Mouse (Mus musculus) testis, adult 2 months (tissue): ENCODE measurements at regions not wholly inside any gene's neighbourhood (a gene's known extent, or its start where the extent isn't known, plus 50 kb on each side); places are given as distances from the start of the nearest gene placed in this dataset.

ENCODE experiments used
- H3K27ac ChIP-seq: fragments of 200-500 bp; 2 replicates; pipeline ENCODE4 v1.5.1; 2012; ENCODE audit warnings: low read depth, low read length; ENCODE audit not compliant: control insufficient read depth, insufficient read depth
- H3K27me3 ChIP-seq: fragments of 200-500 bp; 2 replicates; pipeline ENCODE4 v1.6.1; 2012; ENCODE audit warnings: mild to moderate bottlenecking, low read length, moderate library complexity; ENCODE audit not compliant: control insufficient read depth, insufficient read depth
- H3K36me3 ChIP-seq: fragments of 200-500 bp; 2 replicates; pipeline ENCODE4 v1.6.1; 2012; ENCODE audit warnings: mild to moderate bottlenecking, low read length; ENCODE audit not compliant: control insufficient read depth, insufficient read depth
- H3K4me1 ChIP-seq: fragments of 200-500 bp; 2 replicates; pipeline ENCODE4 v1.6.1; 2012; ENCODE audit warnings: low read length; ENCODE audit not compliant: control insufficient read depth, insufficient read depth
- H3K4me3 ChIP-seq: fragments of 200-500 bp; 2 replicates; pipeline ENCODE4 v1.5.1; 2012; ENCODE audit warnings: low read depth, mild to moderate bottlenecking, low read length, moderate library complexity, mixed read lengths; ENCODE audit not compliant: control insufficient read depth
- CTCF ChIP-seq: fragments of 200-500 bp; IDR thresholded peaks from 2 replicates; pipeline ENCODE4 v1.5.1; 2012; ENCODE audit warnings: low read depth, mild to moderate bottlenecking, inconsistent platforms, low read length, moderate library complexity; ENCODE audit not compliant: control insufficient read depth, insufficient read depth, insufficient replicate concordance
- POLR2A ChIP-seq: fragments of 200-500 bp; IDR thresholded peaks from 2 replicates; pipeline ENCODE4 v1.6.1; 2012; ENCODE audit warnings: low read depth, mild to moderate bottlenecking, inconsistent platforms, low read length, moderate library complexity; ENCODE audit not compliant: control insufficient read depth

DNA sequence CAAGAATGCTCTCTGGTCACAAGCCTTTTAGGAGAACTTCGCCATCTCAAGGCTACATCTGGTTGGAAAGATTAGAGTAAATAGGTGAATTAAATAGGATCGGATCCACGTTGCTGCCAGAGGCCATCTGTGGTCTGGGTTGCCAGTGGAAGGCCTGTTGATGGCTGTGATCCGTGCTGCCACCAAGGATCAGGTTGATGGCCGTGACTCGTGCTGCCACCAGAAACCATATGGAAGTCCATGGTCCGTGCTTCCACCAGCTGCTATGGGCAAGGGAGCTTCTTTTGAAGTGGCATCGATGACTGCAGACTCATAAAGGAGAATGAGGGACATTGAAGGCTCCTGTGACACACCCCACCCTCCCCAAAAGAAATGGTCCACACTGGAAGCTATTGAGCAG is 79.6 kb downstream of the Atp1a1 start:
- no peak overlapping the region for H3K4me3 ChIP-seq
- H3K27me3 ChIP-seq = no peaks in the 10 kb centered on the region
- no peak overlapping the region for H3K27ac ChIP-seq
- no peaks in the 10 kb centered on the region for H3K36me3 ChIP-seq
- no peaks in the 10 kb centered on the region for H3K4me1 ChIP-seq
- TF ChIP-seq CTCF (no peak), POLR2A (no peak)

DNA sequence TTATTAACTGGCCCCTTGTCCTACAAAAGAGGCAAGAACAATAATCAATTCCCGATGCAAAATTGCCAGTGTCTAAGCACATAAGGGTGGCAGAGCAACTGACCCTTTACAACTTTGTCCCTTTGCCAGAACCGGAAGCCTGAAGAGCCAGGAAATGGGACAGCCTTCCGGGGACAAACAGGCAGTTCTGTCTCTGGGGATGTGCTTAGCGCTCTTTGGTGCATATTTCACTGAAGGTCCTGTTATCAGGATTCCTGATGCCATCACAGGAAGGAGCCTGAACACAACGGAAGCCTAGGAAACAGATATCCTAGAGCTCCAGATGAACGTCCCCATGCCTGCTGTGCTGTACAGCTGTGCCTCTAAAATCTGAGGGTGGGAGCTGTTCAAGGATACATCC is 80.0 kb downstream of the Atp1a1 start:
- Histone ChIP-seq H3K36me3 (no peaks in the 10 kb centered on the region), H3K4me3 (no peak overlapping the region), H3K27ac (no peak overlapping the region), H3K4me1 (no peaks in the 10 kb centered on the region), H3K27me3 (no peaks in the 10 kb centered on the region)
- no peak for TF ChIP-seq CTCF
- no peak for TF ChIP-seq POLR2A

DNA sequence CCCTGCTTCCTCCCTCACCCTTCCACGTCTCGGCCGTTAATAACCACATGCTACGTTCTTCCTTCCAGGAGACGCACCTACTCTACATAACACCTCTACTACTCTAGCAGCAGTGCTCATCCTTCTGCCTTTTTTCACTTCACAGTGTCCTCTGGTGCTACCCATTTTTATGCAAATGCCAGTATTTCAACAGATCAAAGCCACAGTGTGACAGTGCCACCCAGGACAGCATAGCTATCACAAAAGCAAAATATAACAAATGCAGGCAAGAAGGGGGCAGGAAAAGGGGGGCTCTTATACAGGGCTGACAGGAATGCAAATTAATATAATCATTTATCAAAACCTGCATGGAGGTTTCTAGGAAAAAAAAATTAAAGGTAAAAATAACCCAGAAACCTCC is 81.2 kb downstream of the Atp1a1 start:
- no peaks in the 10 kb centered on the region for H3K4me1 ChIP-seq
- no peaks in the 10 kb centered on the region for H3K36me3 ChIP-seq

DNA sequence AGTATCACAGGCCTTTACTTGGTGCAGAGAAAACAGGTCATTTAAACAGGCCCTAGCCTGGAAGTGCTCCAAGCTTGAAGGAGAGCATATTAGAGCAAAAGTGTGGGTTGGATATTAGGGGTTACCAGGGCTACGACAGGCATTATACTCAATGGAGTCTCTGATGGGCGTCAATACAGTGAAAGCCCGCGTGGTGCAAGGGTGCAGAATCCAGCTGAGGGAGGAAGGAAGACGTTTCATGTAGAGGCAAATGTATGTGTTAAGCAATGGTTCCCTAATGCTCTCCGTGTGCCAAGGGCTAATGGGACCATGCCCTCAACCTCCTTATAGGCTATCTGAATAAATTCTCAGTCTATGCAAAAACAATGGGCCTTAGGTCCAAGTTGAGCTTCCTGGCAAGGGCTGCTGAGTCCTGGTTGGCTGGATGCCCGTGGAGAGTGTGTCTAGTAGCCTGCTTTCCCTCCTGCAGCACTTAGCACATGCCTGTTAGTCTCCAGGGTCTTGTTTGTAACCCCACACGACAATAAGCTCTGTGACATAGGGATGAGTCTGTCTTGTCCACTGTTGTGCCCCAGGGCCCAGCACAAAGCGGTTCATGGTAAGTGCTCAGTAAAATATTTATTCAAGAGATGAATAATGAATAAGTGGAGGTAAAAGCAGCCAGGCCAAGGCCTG is 82.1 kb downstream of the Atp1a1 start:
- H3K4me1 ChIP-seq = no peaks in the 10 kb centered on the region
- no peaks in the 10 kb centered on the region for H3K36me3 ChIP-seq
- no peak overlapping the region for H3K4me3 ChIP-seq
- no peak for TF ChIP-seq POLR2A
- TF ChIP-seq CTCF = no peak
- no peak overlapping the region for H3K27ac ChIP-seq
- no peaks in the 10 kb centered on the region for H3K27me3 ChIP-seq

More for the DNA sequence above, 81.2 kb downstream of the Atp1a1 start:
- Histone ChIP-seq H3K27ac (no peak overlapping the region), H3K4me3 (no peak overlapping the region), H3K27me3 (no peaks in the 10 kb centered on the region)
- TF ChIP-seq CTCF = no peak
- TF ChIP-seq POLR2A = no peak

DNA sequence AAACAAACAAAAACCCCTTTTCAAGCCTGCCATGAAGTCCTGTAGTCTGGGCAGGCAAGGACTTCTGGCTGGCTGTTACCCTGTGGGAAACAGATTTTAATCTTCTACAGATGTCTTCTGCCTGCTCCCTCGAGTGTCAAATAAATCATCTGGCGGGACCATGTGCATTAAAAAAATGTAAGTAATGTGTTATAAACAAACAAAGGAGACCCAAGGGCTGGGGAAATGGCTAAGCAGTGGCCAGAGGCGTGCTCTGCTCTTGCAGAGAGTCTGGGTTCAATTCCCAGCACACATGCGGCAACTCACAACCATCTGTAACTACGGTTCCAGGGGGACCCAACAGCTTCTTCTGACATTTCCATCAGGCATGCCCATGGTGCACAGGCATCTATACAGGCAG is 83.3 kb downstream of the Atp1a1 start:
- no peaks in the 10 kb centered on the region for H3K36me3 ChIP-seq
- H3K27me3 ChIP-seq = no peaks in the 10 kb centered on the region
- no peak overlapping the region for H3K27ac ChIP-seq
- H3K4me3 ChIP-seq = no peak overlapping the region
- no peak for TF ChIP-seq CTCF
- TF ChIP-seq POLR2A = no peak
- no peaks in the 10 kb centered on the region; the same call in 1 of the 2 replicates for H3K4me1 ChIP-seq

DNA sequence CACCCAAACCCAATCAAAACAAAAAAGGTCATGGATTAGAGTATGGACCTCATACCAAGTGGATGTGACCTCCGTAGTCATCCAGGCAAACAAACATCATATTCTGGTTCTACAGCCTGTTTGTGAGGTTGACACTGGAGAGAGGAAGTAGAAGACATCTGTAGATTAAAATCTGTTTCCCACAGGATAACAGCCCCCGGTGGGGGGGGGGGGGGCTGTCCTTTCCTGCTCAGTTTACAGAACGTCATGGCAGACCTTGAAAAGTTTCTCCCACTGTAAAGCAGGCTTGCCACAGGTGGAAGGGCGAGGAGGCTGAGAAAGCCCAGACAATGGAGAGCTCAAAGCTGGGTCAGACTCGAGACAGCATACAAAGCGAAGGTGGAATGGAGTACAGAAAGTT is 84.4 kb downstream of the Atp1a1 start:
- H3K27me3 ChIP-seq = no peaks in the 10 kb centered on the region
- TF ChIP-seq CTCF (no peak), POLR2A (no peak)
- no peak overlapping the region for H3K4me3 ChIP-seq
- no peaks in the 10 kb centered on the region; the same call in 1 of the 2 replicates for H3K4me1 ChIP-seq
- no peak overlapping the region for H3K27ac ChIP-seq
- no peaks in the 10 kb centered on the region for H3K36me3 ChIP-seq

DNA sequence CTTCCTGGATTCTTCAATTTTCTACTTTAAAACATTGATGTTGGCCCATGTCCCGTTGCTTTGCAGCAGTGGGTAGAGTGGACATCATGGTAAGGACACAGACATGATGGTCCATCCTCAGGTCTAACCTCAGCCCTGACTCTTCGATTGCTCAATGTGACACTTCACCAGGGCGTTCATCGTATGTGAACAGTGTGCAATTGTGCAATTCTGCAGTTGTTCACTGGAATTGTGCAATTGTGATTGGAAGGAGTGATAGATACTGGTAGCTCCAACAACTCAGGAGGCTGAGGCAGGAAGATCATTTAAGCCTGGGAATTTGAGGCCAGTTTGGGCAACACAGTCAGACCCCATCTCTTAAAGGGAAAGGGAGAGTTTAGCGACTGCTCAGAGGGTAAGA is 84.9 kb downstream of the Atp1a1 start:
- H3K27ac ChIP-seq = no peak overlapping the region
- H3K27me3 ChIP-seq = no peaks in the 10 kb centered on the region
- no peaks in the 10 kb centered on the region; the same call in 1 of the 2 replicates for H3K4me1 ChIP-seq
- no peak overlapping the region for H3K4me3 ChIP-seq
- TF ChIP-seq POLR2A (no peak), CTCF (no peak)
- H3K36me3 ChIP-seq = no peaks in the 10 kb centered on the region
